Mouse (Mus musculus): ENCODE measurements at regions not wholly inside any gene's neighbourhood (a gene's known extent, or its start where the extent isn't known, plus 50 kb on each side); places are given as distances from the start of the nearest gene placed in this dataset.

- no peak for DNase-seq
Measured at GRCm38 (mm10) chr10:126070984-126071713, 105.2 kb downstream of the Lrig3 start.

- no peak for DNase-seq
Measured at GRCm38 (mm10) chr10:126071714-126072057, 105.7 kb downstream of the Lrig3 start.

GRCm38 (mm10) chr10:126077313-126077966, 111.5 kb downstream of the Lrig3 start:
- DNase-seq: no peak

- DNase-seq: peak; percentile 8
Measured at GRCm38 (mm10) chr10:126082576-126082975, 116.6 kb downstream of the Lrig3 start.

- peak; percentile 5 for DNase-seq
Measured at GRCm38 (mm10) chr10:126086684-126087083, 120.7 kb downstream of the Lrig3 start.

- DNase-seq: no peak
Measured at GRCm38 (mm10) chr10:126094238-126094880, 128.4 kb downstream of the Lrig3 start.

- no peak for DNase-seq
Measured at GRCm38 (mm10) chr10:126097896-126098295, 131.9 kb downstream of the Lrig3 start.

GRCm38 (mm10) chr10:126102876-126103275, 136.9 kb downstream of the Lrig3 start:
- no peak for DNase-seq

GRCm38 (mm10) chr10:126113106-126113505, 147.1 kb downstream of the Lrig3 start:
- DNase-seq: no peak

GRCm38 (mm10) chr10:126115386-126115785, 149.4 kb downstream of the Lrig3 start:
- no peak for DNase-seq

- no peak for DNase-seq
Measured at GRCm38 (mm10) chr10:126121626-126122025, 155.7 kb downstream of the Lrig3 start.

- no peak for DNase-seq
Measured at GRCm38 (mm10) chr10:126122504-126122903, 156.5 kb downstream of the Lrig3 start.

- no peak for DNase-seq
Measured at GRCm38 (mm10) chr10:126133188-126133587, 167.2 kb downstream of the Lrig3 start.

- DNase-seq: no peak
Measured at GRCm38 (mm10) chr10:126133957-126134356, 168.0 kb downstream of the Lrig3 start.

GRCm38 (mm10) chr10:126138585-126138984, 172.6 kb downstream of the Lrig3 start:
- no peak for DNase-seq

- no peak for DNase-seq
Measured at GRCm38 (mm10) chr10:126141586-126141985, 175.6 kb downstream of the Lrig3 start.

GRCm38 (mm10) chr10:126143833-126144232, 177.9 kb downstream of the Lrig3 start:
- DNase-seq: no peak

GRCm38 (mm10) chr10:126144609-126145202, 178.7 kb downstream of the Lrig3 start:
- DNase-seq: no peak

- DNase-seq: no peak
Measured at GRCm38 (mm10) chr10:126157300-126157699, 191.3 kb downstream of the Lrig3 start.

- DNase-seq: no peak
Measured at GRCm38 (mm10) chr10:126165215-126165614, 199.2 kb downstream of the Lrig3 start.

GRCm38 (mm10) chr10:126169095-126169873, 203.3 kb downstream of the Lrig3 start:
- DNase-seq: no peak

GRCm38 (mm10) chr10:126169874-126170163, 203.9 kb downstream of the Lrig3 start:
- no peak for DNase-seq
